Mouse (Mus musculus) limb, embryonic 14.5 days (tissue): ENCODE results near the gene Gja10. TPM values are rescaled to one million over a fixed set of nuclear protein-coding genes. Genes with fewer than 3 reads are reported as not detected.

Source experiments
- ATAC-seq: fragments of 200-750 bp; cut with Nextera tagmentation; 2 replicates; pipeline ENCODE4 v1.8.0; 2017; ENCODE audit warnings: low read depth, moderate number of reproducible peaks, moderate TSS enrichment; ENCODE audit not compliant: low FRiP score
- DNase-seq: peaks from one replicate; pipeline ENCODE4 v3.0.0-alpha.2; 2015; ENCODE audit warnings: low spot score
- H3K27ac ChIP-seq: fragments of 300-500 bp; sonication (generic); replicated peaks from 2 replicates; pipeline ENCODE4 v1.5.1; 2014; ENCODE audit warnings: low read depth, mild to moderate bottlenecking, low read length, moderate library complexity, mixed read lengths
- H3K27me3 ChIP-seq: fragments of 300-500 bp; sonication (generic); 2 replicates; pipeline ENCODE4 v1.6.1; 2014; ENCODE audit warnings: low read length, mixed read lengths; ENCODE audit not compliant: control insufficient read depth, insufficient read depth
- H3K36me3 ChIP-seq: fragments of 300-500 bp; sonication (generic); 2 replicates; pipeline ENCODE4 v1.6.1; 2014; ENCODE audit warnings: mild to moderate bottlenecking, low read length, moderate library complexity, mixed read lengths; ENCODE audit not compliant: control insufficient read depth, insufficient read depth
- H3K4me1 ChIP-seq: fragments of 300-500 bp; sonication (generic); 2 replicates; pipeline ENCODE4 v1.6.1; 2014; ENCODE audit warnings: antibody characterized with exemption, low read length, mixed read lengths; ENCODE audit not compliant: control insufficient read depth, insufficient read depth
- H3K4me2 ChIP-seq: fragments of 300-500 bp; sonication (generic); replicated peaks from 2 replicates; pipeline ENCODE4 v1.6.1; 2014; ENCODE audit warnings: low read depth, mild to moderate bottlenecking, low read length, moderate library complexity; ENCODE audit not compliant: severe bottlenecking
- H3K4me3 ChIP-seq: fragments of 300-500 bp; sonication (generic); replicated peaks from 2 replicates; pipeline ENCODE4 v1.5.1; 2014; ENCODE audit warnings: low read length
- H3K9ac ChIP-seq: fragments of 300-500 bp; sonication (generic); 2 replicates; pipeline ENCODE4 v1.6.1; 2014; ENCODE audit warnings: mild to moderate bottlenecking, low read depth, low read length, moderate library complexity; ENCODE audit not compliant: severe bottlenecking
- H3K9me3 ChIP-seq: fragments of 300-500 bp; sonication (generic); 2 replicates; pipeline ENCODE4 v1.6.1; 2016; ENCODE audit warnings: low read length; ENCODE audit not compliant: control insufficient read depth
- POLR2A ChIP-seq: fragments of 200-500 bp; IDR thresholded peaks from 2 replicates; pipeline ENCODE4 v1.8.0; 2012; ENCODE audit warnings: inconsistent platforms, mild to moderate bottlenecking, moderate library complexity, borderline replicate concordance; ENCODE audit not compliant: insufficient read depth, insufficient read length; ENCODE audit errors: extremely low read depth
- WGBS: fragments of 180-500 bp; shearing (Covaris S2); extraction: QIAGEN DNeasy Blood & Tissue Kit; methylation state at CpG from one replicate; pipeline ENCODE4 v1.1.7; 2014; 5-methylcytosine and 5-hydroxymethylcytosine counted together
- polyA plus RNA-seq, 2 experiments: library from polyadenylated mRNA; depleted of rRNA in 1 of 2; stranded (reverse) in 1 of 2; unstranded in 1 of 2; fragments of >200 nt; fragmentation: Nextera tagmentation in 1 of 2; extraction: Ambion mirVana in 1 of 2; gene quantifications; 2 replicates each; pipeline versions ENCODE4 v1.2.1 to v1.2.3; 2012 to 2014

Gja10 gene
- polyA plus RNA-seq, 2 experiments: not detected

GRCm38 (mm10) chr4:32549150-32549549, 53.4 kb downstream of the Gja10 start:
- Histone ChIP-seq H3K36me3 (no peaks in the 10 kb centered on the region), H3K4me1 (no peaks in the 10 kb centered on the region), H3K4me3 (no peak overlapping the region), H3K27ac (no peak overlapping the region), H3K27me3 (no peaks in the 10 kb centered on the region), H3K9ac (no peak overlapping the region), H3K9me3 (no peaks in the 10 kb centered on the region), H3K4me2 (no peak overlapping the region)
- WGBS: 88% methylated on average over 1 of the region's 1 CpGs
- DNase-seq (no peak), ATAC-seq (no peak)
- no peak for TF ChIP-seq POLR2A

Other genes with a start within 250 kb of the Gja10 start
- 10.5 and 13.6 TPM in 2 replicates for gene Casp8ap2, start 12.7 kb upstream of the Gja10 start, polyA plus RNA-seq (2012; rRNA removed)
- 55.2 and 56.0 TPM in 2 replicates for gene Casp8ap2, start 12.7 kb upstream of the Gja10 start, polyA plus RNA-seq (2014; fragmentation: Nextera tagmentation; extraction: Ambion mirVana)
- gene Mdn1, start 54.4 kb upstream of the Gja10 start, polyA plus RNA-seq (2012; rRNA removed): 28.9 and 34.0 TPM in 2 replicates
- gene Mdn1, start 54.4 kb upstream of the Gja10 start, polyA plus RNA-seq (2014; fragmentation: Nextera tagmentation; extraction: Ambion mirVana): 16.7 and 21.1 TPM in 2 replicates
- 49.7 and 86.0 TPM in 2 replicates for gene Lyrm2, start 197.5 kb upstream of the Gja10 start, polyA plus RNA-seq (2012; rRNA removed)
- gene Lyrm2, start 197.5 kb upstream of the Gja10 start, polyA plus RNA-seq (2014; fragmentation: Nextera tagmentation; extraction: Ambion mirVana): 94.8 and 104 TPM in 2 replicates